Mouse (Mus musculus) left cerebral cortex, adult 18-20 months (tissue): ENCODE results near the gene Mrpl12. TPM values are rescaled to one million over a fixed set of nuclear protein-coding genes. Genes with fewer than 3 reads are reported as not detected.

Experiments used
- DNase-seq, 2 experiments: peaks; one replicate each; pipeline ENCODE4 v3.0.0; 2021 to 2022; ENCODE audit warnings: low spot score in 2 of 2, mixed read lengths in 1 of 2
- total RNA-seq, 2 experiments: library from RNA; stranded (reverse); gene quantifications; 2 replicates each; pipeline ENCODE4 v1.2.3; 2021

Mrpl12 gene
- total RNA-seq, 2 experiments from 2014 or later, result 64.4 to 74.4 TPM

- DNase-seq, result no peak
Measured at GRCm38 (mm10) chr11:120467736-120468092, 16.7 kb upstream of the Mrpl12 start.

- DNase-seq, result no peak
Measured at GRCm38 (mm10) chr11:120472052-120472451, 12.4 kb upstream of the Mrpl12 start.

- no peak for DNase-seq
Measured at GRCm38 (mm10) chr11:120483448-120483934, 922 bp upstream of the Mrpl12 start.

- no peak for DNase-seq
Measured at GRCm38 (mm10) chr11:120485251-120485650, 838 bp downstream of the Mrpl12 start.

- no peak for DNase-seq
Measured at GRCm38 (mm10) chr11:120488516-120488915, 4.1 kb downstream of the Mrpl12 start.

GRCm38 (mm10) chr11:120489054-120489761 lies 4.8 kb downstream of the Mrpl12 start:
- DNase-seq, result peak; percentile 49 to 52

- DNase-seq, result no peak
Measured at GRCm38 (mm10) chr11:120490291-120491046, 6.1 kb downstream of the Mrpl12 start.

- DNase-seq, result peak; percentile 80 to 88
Measured at GRCm38 (mm10) chr11:120491317-120492023, 7.1 kb downstream of the Mrpl12 start, which contains the start of gene Slc25a10. TSS of gene Slc25a10 (plus strand) at chr11:120491840.

- DNase-seq, result no peak
Measured at GRCm38 (mm10) chr11:120492024-120492877, 7.8 kb downstream of the Mrpl12 start.

- DNase-seq, result no peak
Measured at GRCm38 (mm10) chr11:120492878-120493203, 8.4 kb downstream of the Mrpl12 start.

GRCm38 (mm10) chr11:120493351-120493750 lies 8.9 kb downstream of the Mrpl12 start:
- DNase-seq, result no peak

GRCm38 (mm10) chr11:120493911-120494310 lies 9.5 kb downstream of the Mrpl12 start:
- no peak for DNase-seq

GRCm38 (mm10) chr11:120497436-120497835 lies 13.0 kb downstream of the Mrpl12 start:
- DNase-seq, result no peak

GRCm38 (mm10) chr11:120498226-120498625 lies 13.8 kb downstream of the Mrpl12 start:
- no peak for DNase-seq

GRCm38 (mm10) chr11:120498891-120499290 lies 14.5 kb downstream of the Mrpl12 start:
- DNase-seq, result no peak

- no peak for DNase-seq
Measured at GRCm38 (mm10) chr11:120499894-120500293, 15.5 kb downstream of the Mrpl12 start.

GRCm38 (mm10) chr11:120500357-120500756 lies 15.9 kb downstream of the Mrpl12 start:
- no peak for DNase-seq

GRCm38 (mm10) chr11:120501018-120501417 lies 16.6 kb downstream of the Mrpl12 start:
- DNase-seq, result no peak

- DNase-seq, result no peak
Measured at GRCm38 (mm10) chr11:120501701-120502100, 17.3 kb downstream of the Mrpl12 start.

GRCm38 (mm10) chr11:120505661-120506060 lies 21.2 kb downstream of the Mrpl12 start:
- no peak for DNase-seq

GRCm38 (mm10) chr11:120506899-120507298 lies 22.5 kb downstream of the Mrpl12 start:
- no peak for DNase-seq
